Mouse (Mus musculus): ENCODE measurements around the gene Afg1l.

The Afg1l gene

GRCm38 (mm10) chr10:42267811-42268545 is 210.4 kb downstream of the Afg1l start:
- DNase-seq (ENCODE audit: low spot score) = no peak

GRCm38 (mm10) chr10:42265021-42265689 is 213.2 kb downstream of the Afg1l start:
- peak; percentile 92 for DNase-seq (ENCODE audit: low spot score)

- no peak for DNase-seq (ENCODE audit: low spot score)
Measured at GRCm38 (mm10) chr10:42264195-42264594, 214.2 kb downstream of the Afg1l start.

- DNase-seq (ENCODE audit: low spot score) = no peak
Measured at GRCm38 (mm10) chr10:42263701-42264100, 214.7 kb downstream of the Afg1l start.

Data from c-Kit-positive CD71-positive TER-119-positive erythroid progenitor cells, embryonic 14.5 days (primary cell).